Mouse (Mus musculus): Measurements from ENCODE around the gene Olfr1066.
"Not testable (repeated sequence)": the region's sequence is repeated elsewhere in the genome, so short reads cannot be mapped to it uniquely, and the experiment has no call there.

The Olfr1066 gene

DNA sequence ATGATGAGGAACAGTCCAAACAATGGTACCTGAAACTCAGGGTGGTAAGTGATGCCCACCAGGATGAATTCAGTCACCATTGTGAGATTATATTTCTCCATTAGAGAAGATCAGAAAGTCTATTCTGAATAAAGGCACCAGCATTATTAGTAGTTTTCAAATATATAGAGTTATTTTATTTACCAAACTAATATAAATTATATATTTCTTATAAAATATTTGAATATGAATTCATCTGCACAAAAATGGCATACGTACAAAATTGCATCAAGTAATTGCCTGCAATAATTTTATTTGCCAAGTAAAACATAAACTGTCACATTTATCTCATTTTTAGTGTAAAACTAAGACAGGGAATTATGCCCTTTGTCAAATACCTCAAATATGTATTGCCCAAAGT lies at the start of gene Olfr1066:
Gene Olfr1066, minus strand, starts transcription at position 101 of the 400 bp plus-strand sequence.
- no peak for DNase-seq (ENCODE audit: low read depth, low spot score)

DNA sequence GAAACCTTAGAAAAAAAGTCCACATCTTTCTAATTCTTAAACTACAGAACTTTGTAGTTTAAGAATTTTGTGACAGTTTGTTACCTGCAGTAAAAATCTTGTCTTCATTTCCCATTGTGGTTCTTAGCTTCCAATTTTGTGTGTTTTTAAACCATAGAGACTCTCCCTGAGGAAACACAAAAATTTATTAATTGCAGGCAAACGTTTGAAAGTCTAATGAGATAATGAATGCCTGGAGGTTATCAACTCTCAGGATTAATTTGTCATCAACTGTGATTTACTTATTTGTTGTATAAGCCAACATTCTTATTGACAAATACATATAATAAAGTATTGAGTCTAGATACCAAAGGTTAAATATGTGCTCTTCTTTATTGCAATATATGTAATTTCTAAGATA lies 31.2 kb upstream of the Olfr1066 start, which contains the start of gene Olfr228:
Gene Olfr228, minus strand, starts transcription at position 101 of the 400 bp plus-strand sequence.
- no peak for DNase-seq (ENCODE audit: low read depth, low spot score)

DNA sequence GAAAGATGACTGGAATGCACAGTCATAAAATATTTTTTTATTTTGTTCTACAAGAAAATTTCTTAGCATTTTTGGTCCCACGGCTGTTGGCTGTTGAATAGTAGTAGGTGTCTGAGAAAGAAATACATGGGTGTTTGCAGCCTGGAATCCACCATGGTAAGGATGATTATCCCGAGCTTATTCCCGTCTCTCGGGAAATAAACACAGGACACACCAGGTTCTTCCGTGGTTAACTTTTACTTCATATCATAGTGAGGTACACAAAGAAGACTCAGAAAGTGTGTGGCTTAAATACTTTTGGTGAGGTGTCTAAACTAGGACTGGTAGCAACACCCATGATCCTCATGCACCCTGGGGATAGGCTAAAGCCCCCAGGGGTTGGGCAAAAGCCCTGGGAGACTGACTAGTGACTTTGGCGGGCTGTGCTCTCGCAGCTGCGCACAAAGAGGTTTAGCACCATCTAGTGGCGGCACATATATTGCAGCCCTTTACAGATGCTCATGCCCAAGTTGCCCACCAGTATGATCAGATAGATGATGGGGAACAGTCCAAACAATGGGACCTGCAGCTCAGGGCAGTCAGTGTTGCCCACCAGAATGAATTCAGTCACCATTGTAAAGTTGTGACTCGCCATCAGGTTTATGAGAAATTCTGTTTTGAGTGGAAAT lies 8.5 kb upstream of the Olfr1066 start:
- no peak for DNase-seq (ENCODE audit: low read depth, low spot score)

- DNase-seq (ENCODE audit: low read depth, low spot score), result no peak
Observed at GRCm38 (mm10) chr2:86460434-86460833, 4.4 kb upstream of the Olfr1066 start.

DNA sequence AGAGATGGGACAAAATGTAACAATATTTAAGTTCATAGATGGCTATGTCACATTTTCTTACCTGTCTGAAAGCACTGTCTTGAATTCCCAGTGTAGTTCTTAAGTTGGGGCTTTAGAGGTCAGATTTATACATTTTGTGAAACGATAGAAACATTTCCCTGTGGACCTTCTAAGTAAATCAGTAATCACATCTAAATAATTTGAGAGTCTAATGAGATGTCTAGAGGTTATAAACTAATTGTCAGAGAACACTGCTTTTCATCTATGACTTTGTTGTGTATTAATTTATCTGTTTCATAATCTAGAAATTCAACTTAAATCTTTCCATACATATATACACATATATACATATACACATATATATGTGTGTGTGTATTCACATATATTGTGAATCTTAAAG lies 5.6 kb downstream of the Olfr1066 start, which contains the start of gene Olfr1065:
Gene Olfr1065, minus strand, starts transcription at position 101 of the 400 bp plus-strand sequence.
- not testable (repeated sequence) for DNase-seq (ENCODE audit: low read depth, low spot score)

DNA sequence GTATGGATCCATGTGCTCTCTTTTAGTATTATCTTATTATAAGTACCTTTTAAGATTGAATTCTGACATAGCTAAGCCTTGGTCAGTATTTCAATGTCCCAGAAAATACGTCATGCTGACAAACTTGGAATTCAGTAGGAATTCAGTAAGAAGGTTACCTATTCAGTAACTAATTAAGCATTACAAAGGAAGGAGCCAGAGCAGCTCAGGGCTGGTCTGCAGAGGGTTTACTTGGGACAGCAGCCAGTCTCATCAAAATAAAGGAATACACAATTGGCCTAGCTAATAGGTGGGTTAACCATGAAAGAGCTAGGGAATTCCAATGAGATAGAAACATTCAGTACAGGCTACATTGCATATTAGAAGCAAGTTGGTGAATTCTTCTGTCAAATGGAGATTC lies 14.0 kb downstream of the Olfr1066 start:
- not testable (repeated sequence) for DNase-seq (ENCODE audit: low read depth, low spot score)

DNA sequence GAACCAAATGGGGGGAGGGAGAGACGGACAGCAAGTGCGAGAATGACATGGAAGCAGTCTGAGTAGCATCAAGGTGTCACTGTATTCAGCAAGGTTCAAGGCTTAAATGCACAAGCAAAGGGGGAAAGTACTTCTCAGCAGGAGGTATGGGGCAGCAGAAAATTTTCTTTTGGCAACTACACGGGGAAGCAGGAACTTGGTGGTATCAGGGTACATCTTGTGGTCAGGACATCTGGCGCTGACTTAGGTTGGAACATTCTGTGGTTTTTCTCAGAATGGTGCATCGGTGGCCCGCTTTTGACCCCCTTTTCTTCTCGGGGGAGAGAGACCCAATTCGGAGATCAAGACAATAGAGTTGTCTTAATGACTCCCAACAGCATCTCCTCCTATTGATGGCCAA lies 27.6 kb downstream of the Olfr1066 start:
- DNase-seq (ENCODE audit: low read depth, low spot score), result not testable (repeated sequence)

DNA sequence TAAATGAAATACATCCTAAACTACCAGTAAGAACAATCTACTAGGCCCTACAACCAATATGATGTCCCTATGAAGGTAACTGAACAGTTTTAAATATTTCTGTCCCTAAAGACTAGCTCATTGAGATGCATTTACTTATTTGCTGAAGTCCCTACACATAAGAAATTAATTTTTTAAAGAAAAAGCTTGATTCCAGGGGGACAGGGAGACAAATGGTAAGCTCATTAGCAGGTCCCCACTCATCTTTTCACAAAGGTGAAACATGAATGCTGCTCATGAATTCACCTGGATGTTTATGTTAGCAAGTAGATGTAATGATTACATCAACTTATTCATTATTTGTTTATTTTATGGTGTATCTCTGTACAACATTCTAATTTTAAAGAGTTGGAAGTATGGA lies 29.4 kb downstream of the Olfr1066 start, which contains the start of gene Olfr1062:
Gene Olfr1062, minus strand, starts transcription at position 101 of the 400 bp plus-strand sequence.
- DNase-seq (ENCODE audit: low read depth, low spot score), result not testable (repeated sequence)

- DNase-seq (ENCODE audit: low read depth, low spot score), result no peak
Observed at GRCm38 (mm10) chr2:86413950-86414349, 42.1 kb downstream of the Olfr1066 start, which contains the start of gene Olfr1061. Olfr1061 (minus strand) TSS chr2:86414050.

Measured in brain, embryonic 18.5 days (tissue).